Mouse (Mus musculus) left cerebral cortex, adult 9 months (tissue): ENCODE results near the gene Chat.
"Not testable (repeated sequence)": the region's sequence is repeated elsewhere in the genome, so short reads cannot be mapped to it uniquely, and the experiment has no call there.

ENCODE experiments used
- DNase-seq, 2 experiments: peaks; one replicate each; pipeline ENCODE4 v3.0.0; 2022; ENCODE audit warnings: low spot score in 2 of 2

Chat gene

DNA sequence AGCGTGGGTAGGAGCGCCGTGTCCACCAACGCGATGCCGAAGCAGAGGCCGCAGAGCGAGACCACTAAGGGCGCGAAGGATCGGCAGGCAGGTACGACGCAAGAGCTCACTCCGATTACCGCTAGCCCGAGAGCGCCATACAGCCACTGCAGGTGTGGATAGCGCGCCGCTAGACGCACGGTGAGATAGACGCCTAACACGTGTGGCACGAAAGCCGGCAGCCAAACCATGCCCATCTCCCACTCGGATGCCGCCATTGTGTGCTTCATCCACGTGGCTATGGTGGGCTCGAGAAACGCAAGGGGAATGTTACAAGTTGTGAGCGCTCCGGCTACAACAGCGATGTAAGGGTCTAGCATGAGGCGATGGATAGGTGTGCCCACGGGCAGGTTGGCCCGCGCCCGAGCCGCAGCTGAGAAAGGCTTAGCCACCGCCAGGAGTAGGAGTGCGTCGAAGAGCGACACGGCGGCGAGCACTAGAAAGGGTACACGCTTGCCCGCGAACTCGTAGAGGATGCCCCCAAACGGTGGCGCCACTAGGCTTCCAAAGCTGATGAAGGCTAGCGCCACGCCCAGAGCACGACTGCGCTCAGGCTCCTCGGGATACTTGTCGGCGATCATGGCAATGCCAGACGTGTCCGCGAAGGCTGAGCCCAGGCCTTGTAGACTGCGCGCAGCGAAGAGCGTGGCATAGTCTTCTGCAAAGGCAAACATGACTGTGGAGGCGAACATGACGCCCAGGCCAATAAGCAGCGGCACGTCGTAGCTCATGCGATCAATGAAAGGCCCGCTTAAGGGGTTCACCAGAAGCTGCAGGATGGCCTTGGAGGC is 2.4 kb downstream of the Chat start:
- DNase-seq: no peak

DNA sequence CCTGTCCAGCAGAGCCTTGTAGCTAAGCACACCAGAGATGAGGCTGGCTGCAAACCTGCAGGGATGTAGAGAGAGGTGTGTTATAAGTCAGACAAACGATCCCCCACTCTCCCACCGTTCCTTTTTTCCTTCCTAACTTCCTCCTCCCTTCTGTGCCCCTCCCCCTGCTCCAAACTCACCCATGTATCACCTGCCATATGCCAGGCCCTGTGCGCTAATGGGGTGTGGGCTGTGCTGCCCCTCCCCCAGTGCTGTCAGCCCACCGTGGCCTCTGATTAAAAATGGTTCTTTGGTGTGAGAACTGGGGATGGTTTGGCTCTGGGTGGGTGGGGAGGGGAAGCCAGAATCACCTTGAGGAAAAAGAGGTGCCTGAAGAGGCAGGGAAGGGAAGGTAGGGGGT is 13.2 kb downstream of the Chat start:
- no peak for DNase-seq

- no peak for DNase-seq
Observed at GRCm38 (mm10) chr14:32446989-32447388, 18.8 kb downstream of the Chat start.

- DNase-seq: no peak
Observed at GRCm38 (mm10) chr14:32443446-32443845, 22.3 kb downstream of the Chat start.

DNA sequence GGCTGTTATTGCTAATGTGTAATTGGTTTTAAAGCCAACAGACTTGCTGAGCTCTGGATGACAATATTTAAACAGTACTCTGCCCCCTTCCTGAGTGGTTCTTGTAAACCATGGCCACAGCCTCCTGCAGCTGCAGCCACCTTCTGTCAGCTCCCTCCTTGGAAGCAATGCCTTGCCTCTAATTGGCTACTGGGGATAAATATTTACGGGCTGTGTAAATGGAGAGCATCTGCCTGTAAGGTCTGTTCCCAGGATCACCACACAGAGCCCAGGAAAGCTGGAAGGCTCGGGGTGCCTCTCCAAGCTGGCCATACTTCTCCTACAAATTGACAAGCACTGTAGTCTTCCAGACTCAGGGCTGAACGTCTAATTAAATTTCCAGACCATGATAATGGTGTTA is 26.0 kb downstream of the Chat start:
- no peak for DNase-seq

- DNase-seq: no peak
Observed at GRCm38 (mm10) chr14:32439316-32439715, 26.5 kb downstream of the Chat start.

DNA sequence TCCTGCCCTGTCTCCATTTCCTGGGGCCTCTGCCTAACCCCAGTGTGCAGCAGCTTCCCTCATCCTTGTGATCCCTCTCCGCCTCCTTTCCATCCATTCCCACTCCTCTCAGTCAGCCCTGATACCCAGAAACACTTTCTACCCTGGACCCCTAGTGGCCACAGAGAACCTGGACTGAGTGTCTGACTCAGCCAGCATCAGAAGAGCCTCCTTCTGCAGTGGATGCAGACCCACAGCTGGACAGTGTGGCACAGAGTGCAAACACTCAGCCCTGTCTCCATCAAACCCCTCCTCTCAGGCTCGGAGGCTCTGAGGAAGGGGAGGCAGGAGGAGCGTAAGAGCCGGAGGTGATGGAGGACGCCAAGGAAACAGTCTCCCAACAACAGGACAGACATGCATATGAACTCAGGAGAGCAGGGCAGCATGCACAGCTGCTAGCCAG is 28.4 kb downstream of the Chat start:
- no peak for DNase-seq

GRCm38 (mm10) chr14:32429030-32429602 is 36.7 kb downstream of the Chat start:
- no peak for DNase-seq

DNA sequence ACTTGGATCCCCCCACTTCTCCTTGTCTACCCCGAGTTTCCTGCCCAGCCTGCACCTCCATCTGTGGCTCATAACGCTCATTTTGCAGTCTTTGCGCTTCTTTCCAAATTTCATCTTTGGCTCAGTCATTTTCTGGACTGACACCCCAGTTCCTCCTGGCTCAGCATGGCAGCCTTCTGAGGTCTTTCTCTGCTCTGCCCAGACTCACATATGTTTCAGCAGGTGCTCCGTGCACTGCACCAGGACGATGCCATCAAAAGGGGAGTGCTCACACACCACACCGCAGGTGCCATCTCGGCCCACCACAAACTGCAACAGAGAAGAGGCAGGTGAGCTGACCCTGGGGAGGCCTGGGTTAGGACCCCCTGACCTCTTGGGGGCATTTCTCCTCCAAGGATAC is 41.8 kb downstream of the Chat start:
- peak in 1 of 2 experiments; percentile 4 for DNase-seq

- no peak for DNase-seq
Observed at GRCm38 (mm10) chr14:32418747-32419146, 47.0 kb downstream of the Chat start.

GRCm38 (mm10) chr14:32412075-32412474 is 53.7 kb downstream of the Chat start:
- no peak for DNase-seq

DNA sequence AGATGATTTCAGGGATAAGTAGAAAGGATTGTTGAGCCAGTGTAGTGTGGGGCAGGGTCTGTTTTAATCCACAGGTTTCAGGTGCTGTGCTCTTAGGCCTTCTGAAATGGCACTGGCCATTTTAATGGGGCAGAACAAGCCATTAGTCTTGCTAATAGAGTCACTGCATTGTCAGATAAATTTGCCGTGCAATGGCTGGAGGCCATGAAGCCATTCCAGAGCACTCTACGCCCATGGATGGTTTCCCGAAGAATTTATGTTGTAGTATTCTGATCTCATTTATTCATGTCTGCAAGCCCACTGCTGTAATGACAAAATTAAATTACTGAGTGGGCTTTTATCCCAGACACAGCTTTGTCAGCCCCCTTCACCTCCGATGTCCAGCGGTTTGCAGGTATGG is 55.7 kb downstream of the Chat start:
- no peak for DNase-seq

DNA sequence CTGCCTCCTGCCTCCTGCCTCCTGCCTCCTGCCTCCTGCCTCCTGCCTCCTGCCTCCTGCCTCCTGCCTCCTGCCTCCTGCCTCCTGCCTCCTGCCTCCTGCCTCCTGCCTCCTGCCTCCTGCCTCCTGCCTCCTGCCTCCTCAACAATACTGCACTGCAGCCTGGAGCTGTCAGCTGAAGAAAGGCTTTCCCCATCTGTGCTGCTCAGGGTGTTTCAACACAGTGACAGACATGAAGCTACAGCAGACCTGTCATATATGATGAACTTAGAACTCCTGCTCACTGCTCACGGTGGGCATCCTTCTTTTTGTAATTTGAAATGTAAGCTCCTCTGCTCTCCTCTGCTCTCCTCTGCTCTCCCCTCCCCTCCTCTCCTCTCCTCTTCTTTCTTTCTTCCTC is 60.4 kb downstream of the Chat start:
- not testable (repeated sequence) for DNase-seq

DNA sequence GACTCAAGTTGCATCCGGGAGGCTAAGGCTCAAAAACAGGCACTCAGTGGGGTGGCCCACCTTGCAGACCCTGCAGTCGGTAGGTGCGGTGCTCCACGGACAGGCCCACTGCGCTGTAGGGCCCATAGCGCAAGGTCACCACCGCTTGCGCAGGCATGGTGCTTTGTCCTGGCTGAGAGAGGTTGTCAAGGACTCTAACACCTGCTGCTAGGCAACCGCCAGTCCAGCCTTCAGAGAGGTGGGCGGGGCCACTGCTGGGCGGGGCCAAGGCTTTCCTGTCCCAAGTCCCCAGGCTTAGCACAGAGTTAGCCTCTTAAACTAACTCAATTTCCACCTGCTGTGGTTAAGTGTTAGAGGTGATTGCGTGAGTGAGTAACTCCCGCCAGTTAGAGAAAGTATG is 77.6 kb downstream of the Chat start, which contains the start of gene 1700024G13Rik:
Gene 1700024G13Rik (minus strand): TSS at position 196 of the 400 bp plus-strand sequence.
- DNase-seq: no peak

DNA sequence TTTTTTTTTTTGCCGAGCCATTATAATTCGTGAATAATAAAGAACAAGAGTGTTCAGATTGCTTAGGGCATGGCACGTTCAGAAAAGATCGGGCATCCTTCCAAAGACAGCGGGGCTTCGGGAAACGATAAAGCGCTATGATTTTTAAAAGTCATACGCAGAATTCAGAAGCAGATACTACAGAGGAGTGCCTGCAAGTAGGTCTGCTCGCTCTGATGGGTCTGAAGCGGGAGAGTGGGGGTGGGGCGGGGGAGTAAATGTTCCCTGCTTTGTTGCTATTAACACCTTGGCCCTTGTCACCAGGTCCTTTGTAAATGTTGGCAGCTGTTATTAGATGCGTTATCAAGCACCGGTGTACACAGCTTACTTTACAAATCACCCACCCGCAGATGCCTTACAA is 84.2 kb downstream of the Chat start:
- DNase-seq: no peak

- DNase-seq: no peak
Observed at GRCm38 (mm10) chr14:32381066-32381465, 84.7 kb downstream of the Chat start.

GRCm38 (mm10) chr14:32380099-32380480 is 85.7 kb downstream of the Chat start:
- no peak for DNase-seq

DNA sequence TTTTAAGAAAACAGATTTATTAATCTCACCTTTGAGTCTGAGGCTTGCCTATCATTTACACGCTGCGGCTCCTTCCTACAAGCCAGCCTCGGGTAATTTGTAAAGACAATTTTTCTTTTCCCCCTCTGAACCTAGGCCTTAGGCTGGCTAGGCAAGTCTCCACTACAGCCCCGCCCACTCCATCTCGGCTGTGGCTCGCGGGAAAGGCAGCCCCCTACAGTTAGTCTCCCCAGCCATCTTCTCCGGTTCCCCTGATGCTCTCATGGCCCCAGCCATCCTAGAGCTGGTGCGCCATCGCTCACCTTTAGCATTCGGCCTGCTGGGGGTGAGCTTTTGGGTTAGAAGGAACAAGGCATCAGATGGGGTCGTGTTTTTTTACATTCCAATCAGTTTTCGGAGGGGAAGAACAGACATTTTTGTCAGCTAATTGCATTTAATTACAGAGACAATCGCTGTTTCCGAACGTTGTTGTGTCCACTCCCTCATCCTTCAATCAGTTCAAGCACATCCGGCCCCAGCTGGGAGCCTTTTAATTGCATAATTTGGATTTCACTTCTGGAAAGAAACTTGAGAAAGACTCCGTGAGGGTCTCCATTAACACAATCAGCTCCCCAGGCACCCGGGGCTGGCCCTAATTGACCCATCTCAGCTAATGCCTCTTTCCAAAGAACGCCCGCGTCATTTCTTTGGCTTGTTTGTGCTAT is 86.2 kb downstream of the Chat start:
- DNase-seq: no peak

DNA sequence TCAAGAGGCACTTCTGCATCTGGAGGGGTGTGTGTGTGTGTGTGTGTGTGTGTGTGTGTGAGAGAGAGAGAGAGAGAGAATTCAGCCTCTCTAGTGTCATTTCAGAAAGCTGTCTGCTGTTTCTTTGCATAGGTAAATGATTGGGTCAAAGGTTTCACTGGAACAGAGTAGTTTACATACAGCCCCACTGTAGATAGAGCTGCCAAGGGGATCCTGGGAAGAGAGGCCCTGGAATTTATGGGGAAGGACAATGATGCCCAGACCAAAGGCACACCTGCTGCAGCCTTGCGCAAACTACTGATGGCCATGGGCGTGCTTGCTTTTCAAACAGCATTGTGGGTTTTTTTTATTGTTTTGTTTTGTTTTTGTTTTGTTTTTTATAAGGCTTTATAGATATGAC is 93.3 kb downstream of the Chat start:
- DNase-seq: no peak

- no peak for DNase-seq
Observed at GRCm38 (mm10) chr14:32369756-32370155, 96.0 kb downstream of the Chat start.

GRCm38 (mm10) chr14:32364359-32364758 is 101.4 kb downstream of the Chat start:
- no peak for DNase-seq
